Mouse (Mus musculus): ENCODE data around the gene Farsa. TPM values are rescaled to one million over a fixed set of nuclear protein-coding genes. Genes with fewer than 3 reads are reported as not detected.

The Farsa gene
- polyA plus RNA-seq, 1 experiment from 2014 or later, result 99.9 TPM

DNA sequence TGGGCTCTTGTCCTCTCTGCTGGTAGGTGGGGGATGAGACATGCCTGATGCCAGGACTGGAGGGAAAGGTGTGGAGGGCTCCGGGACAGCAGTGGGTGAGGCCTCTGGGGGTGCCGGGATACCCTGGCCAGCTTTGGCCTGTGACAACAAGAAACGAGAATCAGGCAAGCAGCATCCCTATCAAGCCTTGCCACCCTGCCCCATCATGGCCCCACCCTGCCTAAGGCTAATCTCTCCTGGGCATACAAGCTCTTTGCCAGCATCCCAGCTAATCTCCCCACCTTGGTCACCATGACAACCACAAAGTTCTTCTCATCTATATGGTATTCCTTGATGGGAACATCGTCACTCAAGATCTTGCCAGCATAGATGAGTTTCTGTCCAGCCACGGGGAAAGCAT is 18.3 kb upstream of the Farsa start:
- Histone ChIP-seq H3K27ac (replicated peaks; ENCODE audit: low read depth, low read length) (no peak overlapping the region; the same call in 1 of the 2 replicates), H3K36me3 (ENCODE audit: control insufficient read depth, insufficient read depth, low read length) (peaks cover 56% of the 10 kb centered on the region), H3K27me3 (ENCODE audit: control insufficient read depth, insufficient read depth, low read length) (no peaks in the 10 kb centered on the region), H3K9ac (ENCODE audit: low read length) (no peak overlapping the region), H3K4me3 (ENCODE audit: low read depth, low read length) (no peak overlapping the region), H3K9me3 (ENCODE audit: control insufficient read depth, low read length) (no peaks in the 10 kb centered on the region), H3K4me1 (ENCODE audit: control insufficient read depth, insufficient read depth, low read length) (peaks cover 29% of the 10 kb centered on the region), H3K4me2 (ENCODE audit: low read depth, severe bottlenecking) (no peak overlapping the region)
- DNase-seq (ENCODE audit: low spot score) (no peak), ATAC-seq (ENCODE audit: insufficient number of reproducible peaks, low FRiP score, low TSS enrichment, low read depth) (no peak)
- 89% methylated on average over 5 of the region's 5 CpGs for WGBS

DNA sequence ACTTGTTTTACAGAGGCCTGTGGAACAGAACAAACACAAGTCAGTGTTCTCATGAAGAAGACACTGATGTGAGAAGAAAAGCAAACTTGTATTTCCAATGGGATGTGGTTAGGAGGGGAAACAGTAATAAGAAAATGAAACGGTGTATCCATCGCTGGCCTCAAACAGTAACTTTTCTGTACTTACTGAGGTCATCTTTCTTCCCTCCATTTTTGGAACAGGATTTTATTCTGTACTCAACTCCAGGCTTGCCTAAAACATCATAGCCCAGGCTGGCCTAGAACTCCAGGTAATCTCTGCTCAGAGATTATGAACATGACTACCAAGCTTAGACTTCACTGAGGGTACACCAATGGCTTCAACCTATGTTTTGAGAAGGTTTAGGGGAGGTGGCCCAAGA is 17.4 kb upstream of the Farsa start:
- H3K36me3 ChIP-seq (ENCODE audit: control insufficient read depth, insufficient read depth, low read length), result peaks cover 61% of the 10 kb centered on the region
- no peaks in the 10 kb centered on the region for H3K27me3 ChIP-seq (ENCODE audit: control insufficient read depth, insufficient read depth, low read length)
- no peak overlapping the region for H3K27ac ChIP-seq (replicated peaks; ENCODE audit: low read depth, low read length)
- H3K4me3 ChIP-seq (ENCODE audit: low read depth, low read length), result peak overlapping the region; percentile 94
- no peaks in the 10 kb centered on the region for H3K9me3 ChIP-seq (ENCODE audit: control insufficient read depth, low read length)
- ATAC-seq (ENCODE audit: insufficient number of reproducible peaks, low FRiP score, low TSS enrichment, low read depth) (no peak), DNase-seq (ENCODE audit: low spot score) (no peak)
- H3K9ac ChIP-seq (ENCODE audit: low read length), result peak overlapping the region; percentile 91; the same call in 1 of the 2 replicates
- 98% methylated on average over 2 of the region's 2 CpGs for WGBS
- peaks cover 29% of the 10 kb centered on the region for H3K4me1 ChIP-seq (ENCODE audit: control insufficient read depth, insufficient read depth, low read length)
- peak overlapping the region; percentile 68 for H3K4me2 ChIP-seq (ENCODE audit: low read depth, severe bottlenecking)

DNA sequence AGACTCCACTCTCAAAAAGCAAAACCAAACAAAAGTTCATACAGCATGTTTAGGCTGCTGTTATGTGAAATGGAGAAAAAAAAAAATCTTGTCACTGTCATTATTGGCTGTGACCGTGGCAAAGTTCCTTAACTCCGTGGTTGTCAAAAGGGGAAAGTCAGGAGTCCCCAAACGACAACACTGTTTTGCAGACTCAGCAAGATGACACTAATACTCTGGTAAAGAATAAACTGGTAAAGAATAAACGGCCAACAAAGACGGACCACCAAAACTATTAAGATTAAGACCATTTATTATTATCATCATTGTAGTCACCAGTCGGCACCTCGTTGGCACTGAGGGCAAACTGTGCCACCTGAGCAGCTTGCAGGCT is 16.9 kb upstream of the Farsa start:
- ATAC-seq (ENCODE audit: insufficient number of reproducible peaks, low FRiP score, low TSS enrichment, low read depth) (no peak), DNase-seq (ENCODE audit: low spot score) (no peak)
- peak overlapping the region; percentile 90 for H3K27ac ChIP-seq (replicated peaks; ENCODE audit: low read depth, low read length)
- H3K9ac ChIP-seq (ENCODE audit: low read length), result peak overlapping the region; percentile 91
- H3K4me1 ChIP-seq (ENCODE audit: control insufficient read depth, insufficient read depth, low read length), result peaks cover 32% of the 10 kb centered on the region
- peaks cover 62% of the 10 kb centered on the region for H3K36me3 ChIP-seq (ENCODE audit: control insufficient read depth, insufficient read depth, low read length)
- 6% methylated on average over 7 of the region's 7 CpGs for WGBS
- H3K4me2 ChIP-seq (ENCODE audit: low read depth, severe bottlenecking), result peak overlapping the region; percentile 68
- H3K9me3 ChIP-seq (ENCODE audit: control insufficient read depth, low read length), result no peaks in the 10 kb centered on the region
- H3K27me3 ChIP-seq (ENCODE audit: control insufficient read depth, insufficient read depth, low read length), result no peaks in the 10 kb centered on the region
- peak overlapping the region; percentile 94 for H3K4me3 ChIP-seq (ENCODE audit: low read depth, low read length)

DNA sequence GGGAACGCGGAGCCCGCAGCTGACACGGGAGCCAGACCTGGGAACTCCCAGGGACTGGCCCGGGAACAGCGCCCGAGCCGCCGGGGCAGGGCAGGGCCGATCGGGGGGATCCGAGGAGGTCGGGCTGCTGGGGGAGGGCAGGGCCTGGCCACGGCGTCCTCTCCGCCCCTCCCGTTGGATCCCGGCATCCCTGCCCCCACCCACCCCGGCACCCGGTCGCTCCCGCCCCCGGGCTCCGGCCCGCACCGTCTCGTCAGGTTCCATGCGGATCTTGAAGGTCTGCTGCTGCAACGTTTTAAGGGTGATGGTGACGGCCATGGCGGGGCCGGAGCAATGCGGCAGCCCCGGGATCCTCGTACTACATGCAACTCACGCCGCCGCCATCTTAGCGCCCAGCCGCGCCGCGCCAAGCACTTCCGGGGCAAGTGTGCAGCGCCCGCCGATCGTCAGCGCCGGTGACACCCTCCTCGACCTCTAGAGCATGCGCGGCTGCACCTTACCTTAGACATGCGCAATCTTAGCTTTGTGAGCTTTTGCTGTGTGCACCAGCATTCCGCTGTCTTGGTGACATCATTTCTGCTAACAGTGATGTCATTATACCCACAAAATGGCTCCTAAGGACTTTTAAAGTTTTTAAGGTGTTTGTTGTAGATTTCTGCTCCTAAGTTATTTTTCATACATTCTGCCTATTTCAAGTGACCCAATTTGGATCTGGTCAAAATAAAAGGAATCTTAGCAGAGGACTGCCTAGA is 16.4 kb upstream of the Farsa start, which contains the start of gene Rad23a:
TSS of gene Rad23a (minus strand) at position 418 of the 752 bp plus-strand sequence.
- H3K9ac ChIP-seq (ENCODE audit: low read length), result peak within 1 kb of the TSS; percentile 91
- DNase-seq (ENCODE audit: low spot score), result peak; percentile 93
- H3K4me3 ChIP-seq (ENCODE audit: low read depth, low read length), result peak within 1 kb of the TSS; percentile 94
- H3K4me1 ChIP-seq (ENCODE audit: control insufficient read depth, insufficient read depth, low read length), result peaks cover 37% of the 10 kb centered on the region
- no peaks in the 10 kb centered on the region for H3K27me3 ChIP-seq (ENCODE audit: control insufficient read depth, insufficient read depth, low read length)
- H3K36me3 ChIP-seq (ENCODE audit: control insufficient read depth, insufficient read depth, low read length), result peaks cover 64% of the 10 kb centered on the region
- no peaks in the 10 kb centered on the region for H3K9me3 ChIP-seq (ENCODE audit: control insufficient read depth, low read length)
- H3K27ac ChIP-seq (replicated peaks; ENCODE audit: low read depth, low read length), result peak within 1 kb of the TSS; percentile 90
- H3K4me2 ChIP-seq (ENCODE audit: low read depth, severe bottlenecking), result peak within 1 kb of the TSS; percentile 68
- ATAC-seq (ENCODE audit: insufficient number of reproducible peaks, low FRiP score, low TSS enrichment, low read depth), result peak; percentile 88
- WGBS, result under 1% methylated on average over 46 of the region's 55 CpGs

DNA sequence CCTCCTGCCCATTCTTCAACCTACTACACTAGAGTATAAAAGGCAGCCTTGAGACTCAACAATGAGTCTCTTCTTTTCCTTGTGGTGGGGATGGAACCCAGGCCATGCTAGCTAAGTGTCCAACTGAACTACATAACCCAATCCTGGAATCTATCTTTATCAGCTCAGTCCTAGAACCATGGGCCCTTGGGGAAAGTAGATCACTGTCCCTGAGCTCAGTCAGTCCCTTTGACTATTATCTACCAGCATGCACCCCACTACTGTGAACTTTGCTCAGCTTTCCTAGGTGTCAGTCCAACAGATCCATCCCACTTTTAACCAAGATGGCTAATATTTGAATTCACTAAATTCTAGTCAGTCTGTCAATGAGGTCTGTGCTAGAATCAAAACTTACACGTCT is 15.3 kb upstream of the Farsa start:
- H3K27me3 ChIP-seq (ENCODE audit: control insufficient read depth, insufficient read depth, low read length), result no peaks in the 10 kb centered on the region
- no peaks in the 10 kb centered on the region for H3K9me3 ChIP-seq (ENCODE audit: control insufficient read depth, low read length)
- no peak for DNase-seq (ENCODE audit: low spot score)
- no peak overlapping the region for H3K4me2 ChIP-seq (ENCODE audit: low read depth, severe bottlenecking)
- no peak overlapping the region for H3K4me3 ChIP-seq (ENCODE audit: low read depth, low read length)
- peaks cover 56% of the 10 kb centered on the region for H3K36me3 ChIP-seq (ENCODE audit: control insufficient read depth, insufficient read depth, low read length)
- peaks cover 30% of the 10 kb centered on the region for H3K4me1 ChIP-seq (ENCODE audit: control insufficient read depth, insufficient read depth, low read length)
- 81% methylated on average over 1 of the region's 1 CpGs for WGBS
- H3K9ac ChIP-seq (ENCODE audit: low read length), result no peak overlapping the region
- no peak for ATAC-seq (ENCODE audit: insufficient number of reproducible peaks, low FRiP score, low TSS enrichment, low read depth)
- peak overlapping the region; percentile 26 for H3K27ac ChIP-seq (replicated peaks; ENCODE audit: low read depth, low read length)

DNA sequence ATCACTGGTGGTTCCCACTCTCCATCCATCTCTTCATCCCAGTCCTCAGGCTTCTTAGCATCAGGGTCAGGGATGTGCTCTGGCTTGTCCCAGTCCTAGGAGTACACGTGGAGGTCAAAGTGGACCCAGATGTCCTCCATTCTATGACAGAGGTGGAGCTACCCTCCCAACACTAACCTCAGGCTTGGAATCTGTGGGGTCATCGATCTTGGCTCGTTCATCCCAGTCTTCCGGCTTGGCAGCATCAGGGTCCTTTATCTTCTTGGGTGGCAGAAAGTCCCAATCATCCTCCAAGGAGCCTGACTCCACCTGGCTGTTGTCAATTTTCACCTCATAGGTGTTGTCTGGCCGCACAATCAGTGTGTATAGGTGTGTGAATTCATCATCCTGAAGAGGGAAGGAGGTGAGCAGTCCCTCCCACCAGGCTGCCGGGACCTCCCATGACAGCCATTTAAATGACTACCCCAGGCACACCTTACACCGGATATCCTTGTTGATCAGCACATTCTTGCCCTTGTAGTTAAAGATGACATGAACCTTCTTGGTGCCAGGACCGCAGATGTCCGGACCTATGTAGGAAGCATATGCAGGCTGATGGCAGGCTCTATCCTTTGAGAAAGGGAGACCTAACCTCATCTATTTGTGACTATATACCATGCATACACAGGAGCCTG is 12.3 kb upstream of the Farsa start:
- DNase-seq (ENCODE audit: low spot score), result no peak
- Histone ChIP-seq H3K9ac (ENCODE audit: low read length) (peak overlapping the region; percentile 98; the same call in 1 of the 2 replicates), H3K27me3 (ENCODE audit: control insufficient read depth, insufficient read depth, low read length) (no peaks in the 10 kb centered on the region), H3K9me3 (ENCODE audit: control insufficient read depth, low read length) (no peaks in the 10 kb centered on the region), H3K4me3 (ENCODE audit: low read depth, low read length) (peak overlapping the region; percentile 99), H3K4me2 (ENCODE audit: low read depth, severe bottlenecking) (peak overlapping the region; percentile 75), H3K36me3 (ENCODE audit: control insufficient read depth, insufficient read depth, low read length) (peaks cover 37% of the 10 kb centered on the region), H3K27ac (replicated peaks; ENCODE audit: low read depth, low read length) (no peak overlapping the region), H3K4me1 (ENCODE audit: control insufficient read depth, insufficient read depth, low read length) (peaks cover 17% of the 10 kb centered on the region)
- no peak for ATAC-seq (ENCODE audit: insufficient number of reproducible peaks, low FRiP score, low TSS enrichment, low read depth)
- WGBS, result 86% methylated on average over 9 of the region's 9 CpGs

DNA sequence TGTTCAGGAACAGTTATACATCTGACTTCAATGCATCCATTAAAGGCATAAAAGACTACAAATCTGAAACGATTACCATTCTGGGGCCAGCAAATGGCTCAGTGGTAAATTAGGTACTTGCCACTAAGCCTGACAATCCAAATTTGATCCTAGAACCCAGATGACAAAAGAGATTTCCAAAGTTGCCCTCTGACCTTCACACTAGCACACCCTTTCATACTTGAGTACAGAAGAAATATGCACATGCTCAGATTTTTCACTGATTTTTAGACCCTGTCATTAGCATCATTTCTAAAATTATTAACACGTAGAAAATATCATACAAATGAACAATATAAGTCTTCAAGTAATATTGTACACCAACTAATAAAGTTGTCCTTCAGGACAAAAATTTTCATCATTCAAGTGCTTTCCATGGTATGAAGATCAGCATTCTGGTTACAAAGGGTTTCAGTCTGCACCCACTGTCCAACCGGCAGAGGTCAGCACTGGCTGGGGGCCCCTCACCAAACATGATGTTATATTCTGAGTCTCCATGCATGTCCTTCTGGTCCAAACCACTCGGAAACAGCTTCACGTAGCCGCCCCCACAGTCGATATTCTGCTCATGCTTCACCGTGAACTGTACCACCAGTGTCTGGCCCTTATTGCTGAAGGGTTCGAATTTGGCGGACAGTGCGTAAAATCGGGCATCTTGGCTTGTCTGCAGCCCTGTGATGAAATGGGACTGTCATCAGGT is 11.3 kb upstream of the Farsa start:
- ATAC-seq (ENCODE audit: insufficient number of reproducible peaks, low FRiP score, low TSS enrichment, low read depth) (no peak), DNase-seq (ENCODE audit: low spot score) (peak; percentile 53)
- Histone ChIP-seq H3K9ac (ENCODE audit: low read length) (peak overlapping the region; percentile 98), H3K4me2 (ENCODE audit: low read depth, severe bottlenecking) (peak overlapping the region; percentile 75), H3K36me3 (ENCODE audit: control insufficient read depth, insufficient read depth, low read length) (peaks cover 37% of the 10 kb centered on the region), H3K9me3 (ENCODE audit: control insufficient read depth, low read length) (no peaks in the 10 kb centered on the region), H3K27ac (replicated peaks; ENCODE audit: low read depth, low read length) (no peak overlapping the region), H3K4me1 (ENCODE audit: control insufficient read depth, insufficient read depth, low read length) (peaks cover 15% of the 10 kb centered on the region), H3K4me3 (ENCODE audit: low read depth, low read length) (peak overlapping the region; percentile 99), H3K27me3 (ENCODE audit: control insufficient read depth, insufficient read depth, low read length) (no peaks in the 10 kb centered on the region)
- WGBS, result 19% methylated on average over 12 of the region's 12 CpGs

DNA sequence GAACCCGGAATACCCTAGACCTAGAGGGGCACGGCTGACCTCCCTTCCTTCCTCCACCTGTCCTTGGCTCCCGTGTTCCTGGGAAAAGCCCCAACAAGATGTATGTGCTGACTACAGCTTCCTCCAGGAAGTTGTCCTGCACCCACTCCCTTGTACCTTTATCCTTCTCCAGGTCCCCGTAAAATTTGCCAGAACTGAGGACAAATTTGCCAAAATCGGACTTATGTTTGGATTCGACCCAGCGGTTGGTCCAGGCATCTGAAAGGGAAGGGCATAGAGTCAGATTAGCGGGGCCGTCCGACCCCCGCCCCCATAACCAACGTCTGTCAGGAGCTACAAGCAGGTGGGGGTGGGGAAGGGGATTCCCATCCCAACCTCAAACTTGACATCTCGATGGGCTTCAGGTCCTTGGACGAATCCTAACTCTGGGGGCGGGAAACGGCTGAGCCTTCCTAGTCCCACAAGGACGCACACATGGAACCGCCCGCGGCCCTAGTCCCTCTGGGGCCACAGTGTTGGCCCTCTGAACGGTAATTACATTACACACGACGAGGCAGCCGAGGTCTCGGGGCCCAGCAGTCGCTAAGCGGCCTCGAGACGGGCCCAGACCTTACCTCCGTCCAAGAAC is 10.6 kb upstream of the Farsa start:
- H3K9ac ChIP-seq (ENCODE audit: low read length), result peak overlapping the region; percentile 98
- H3K4me1 ChIP-seq (ENCODE audit: control insufficient read depth, insufficient read depth, low read length), result peaks cover 15% of the 10 kb centered on the region
- WGBS, result under 1% methylated on average over 30 of the region's 30 CpGs
- H3K27ac ChIP-seq (replicated peaks; ENCODE audit: low read depth, low read length), result peak overlapping the region; percentile 75
- H3K9me3 ChIP-seq (ENCODE audit: control insufficient read depth, low read length), result no peaks in the 10 kb centered on the region
- no peaks in the 10 kb centered on the region for H3K27me3 ChIP-seq (ENCODE audit: control insufficient read depth, insufficient read depth, low read length)
- DNase-seq (ENCODE audit: low spot score) (no peak), ATAC-seq (ENCODE audit: insufficient number of reproducible peaks, low FRiP score, low TSS enrichment, low read depth) (peak; percentile 8)
- peak overlapping the region; percentile 99 for H3K4me3 ChIP-seq (ENCODE audit: low read depth, low read length)
- H3K36me3 ChIP-seq (ENCODE audit: control insufficient read depth, insufficient read depth, low read length), result peaks cover 37% of the 10 kb centered on the region
- H3K4me2 ChIP-seq (ENCODE audit: low read depth, severe bottlenecking), result peak overlapping the region; percentile 75
